Mouse (Mus musculus) right cerebral cortex, postnatal 36 days (tissue): ENCODE results near the gene Tmem40.

Experiments
- DNase-seq, 2 experiments: peaks; one replicate each; pipeline ENCODE4 v3.0.0; 2022; ENCODE audit warnings: low spot score in 2 of 2, mixed read lengths in 1 of 2

The Tmem40 gene

GRCm38 (mm10) chr6:115701302-115701701 is 60.9 kb downstream of the Tmem40 start:
- no peak for DNase-seq

- DNase-seq, result no peak
Measured at GRCm38 (mm10) chr6:115700778-115701177, 61.4 kb downstream of the Tmem40 start.

- no peak for DNase-seq
Measured at GRCm38 (mm10) chr6:115698699-115699098, 63.5 kb downstream of the Tmem40 start.

GRCm38 (mm10) chr6:115697739-115698558 is 64.3 kb downstream of the Tmem40 start:
- no peak for DNase-seq

GRCm38 (mm10) chr6:115696707-115697215 is 65.4 kb downstream of the Tmem40 start:
- no peak for DNase-seq

- DNase-seq, result no peak
Measured at GRCm38 (mm10) chr6:115695124-115695523, 67.1 kb downstream of the Tmem40 start.

GRCm38 (mm10) chr6:115694441-115694842 is 67.8 kb downstream of the Tmem40 start:
- peak; percentile 20 to 54 for DNase-seq

GRCm38 (mm10) chr6:115692963-115693730 is 69.1 kb downstream of the Tmem40 start:
- DNase-seq, result no peak

- DNase-seq, result no peak
Measured at GRCm38 (mm10) chr6:115692163-115692950, 69.9 kb downstream of the Tmem40 start.

GRCm38 (mm10) chr6:115690105-115690504 is 72.1 kb downstream of the Tmem40 start:
- DNase-seq, result no peak

GRCm38 (mm10) chr6:115688589-115688988 is 73.6 kb downstream of the Tmem40 start:
- no peak for DNase-seq

GRCm38 (mm10) chr6:115687753-115688152 is 74.5 kb downstream of the Tmem40 start:
- no peak for DNase-seq

GRCm38 (mm10) chr6:115684851-115685646 is 77.2 kb downstream of the Tmem40 start:
- no peak for DNase-seq

GRCm38 (mm10) chr6:115684271-115684670 is 77.9 kb downstream of the Tmem40 start:
- no peak for DNase-seq

- no peak for DNase-seq
Measured at GRCm38 (mm10) chr6:115681066-115681465, 81.1 kb downstream of the Tmem40 start.
